Mouse (Mus musculus) MEL (cell line): ENCODE data around the gene Neu2. TPM values are rescaled to one million over a fixed set of nuclear protein-coding genes. Genes with fewer than 3 reads are reported as not detected.

Source experiments
- DNase-seq: peaks from one replicate; pipeline ENCODE4 v3.0.0; 2011; ENCODE audit warnings: low read depth, low spot score
- H3K27ac ChIP-seq: 2 replicates; pipeline ENCODE4 v1.5.1; 2012; ENCODE audit warnings: low read depth, mild to moderate bottlenecking, control low read depth, low read length, moderate library complexity; ENCODE audit not compliant: control insufficient read depth
- H3K27me3 ChIP-seq, 2 experiments: fragments of 150-350 bp in 1 of 2; sonication (generic) in 1 of 2; 2 replicates each; pipeline ENCODE4 v1.6.1; 2012; ENCODE audit warnings: low read length in 2 of 2, mild to moderate bottlenecking in 2 of 2, improper control_type of control experiment in 1 of 2, moderate library complexity in 1 of 2; ENCODE audit not compliant: insufficient read depth in 2 of 2, control insufficient read depth in 1 of 2
- H3K36me3 ChIP-seq, 2 experiments: 2 replicates each; pipeline ENCODE4 v1.6.1; 2012 to 2014; ENCODE audit warnings: low read length in 2 of 2, improper control_type of control experiment in 1 of 2, inconsistent platforms in 1 of 2, mild to moderate bottlenecking in 1 of 2; ENCODE audit not compliant: insufficient read depth in 2 of 2, control insufficient read depth in 1 of 2
- H3K4me1 ChIP-seq, 2 experiments: fragments of 150-350 bp in 1 of 2; sonication (generic) in 1 of 2; 2 replicates each; pipeline ENCODE4 v1.6.1; 2012; ENCODE audit warnings: low read length in 2 of 2, improper control_type of control experiment in 1 of 2, mild to moderate bottlenecking in 1 of 2; ENCODE audit not compliant: insufficient read depth in 2 of 2, control insufficient read depth in 1 of 2
- H3K4me3 ChIP-seq, 2 experiments: fragments of 150-350 bp in 1 of 2; sonication (generic) in 1 of 2; 2 replicates each; pipeline ENCODE4 v1.5.1; 2012; ENCODE audit warnings: low read depth in 2 of 2, low read length in 2 of 2, mild to moderate bottlenecking in 2 of 2, moderate library complexity in 2 of 2, control low read depth in 1 of 2, improper control_type of control experiment in 1 of 2; ENCODE audit not compliant: control insufficient read depth in 1 of 2, insufficient read depth in 1 of 2
- H3K79me2 ChIP-seq: 2 replicates; pipeline ENCODE4 v1.6.1; 2012; ENCODE audit warnings: mild to moderate bottlenecking, low read length, moderate library complexity; ENCODE audit not compliant: control insufficient read depth, poor library complexity, insufficient read depth
- H3K9ac ChIP-seq: 2 replicates; pipeline ENCODE4 v1.6.1; 2012; ENCODE audit warnings: low read depth, mild to moderate bottlenecking, control low read depth, low read length, moderate library complexity; ENCODE audit not compliant: control insufficient read depth, poor library complexity, severe bottlenecking
- H3K9me3 ChIP-seq: fragments of 150-350 bp; sonication (generic); replicated peaks from 2 replicates; pipeline ENCODE4 v1.6.1; 2012; ENCODE audit warnings: mild to moderate bottlenecking, low read length, improper control_type of control experiment, moderate library complexity; ENCODE audit not compliant: insufficient read depth
- CHD2 ChIP-seq: IDR thresholded peaks from 2 replicates; pipeline ENCODE4 v1.6.1; 2011; ENCODE audit warnings: low read length, improper control_type of control experiment
- CTCF ChIP-seq, 3 experiments: IDR thresholded peaks in 2 of 3; conservative IDR thresholded peaks in 1 of 3; 2 replicates each; pipeline ENCODE4 v1.5.1; 2011 to 2012; ENCODE audit warnings: low read length in 3 of 3, low read depth in 2 of 3, mild to moderate bottlenecking in 2 of 3, improper control_type of control experiment in 1 of 3, inconsistent platforms in 1 of 3, mixed read lengths in 1 of 3, moderate library complexity in 1 of 3; ENCODE audit not compliant: control insufficient read depth in 1 of 3, insufficient read depth in 1 of 3, poor library complexity in 1 of 3, severe bottlenecking in 1 of 3
- ELF1 ChIP-seq: IDR thresholded peaks from 2 replicates; pipeline ENCODE4 v1.6.1; 2014; ENCODE audit warnings: low read depth, mild to moderate bottlenecking, inconsistent platforms, low read length, improper control_type of control experiment, moderate library complexity
- EP300 ChIP-seq, 2 experiments: IDR thresholded peaks; 2 replicates each; pipeline ENCODE4 v1.6.1; 2011; ENCODE audit warnings: improper control_type of control experiment in 2 of 2, low read length in 2 of 2, low read depth in 1 of 2, mild to moderate bottlenecking in 1 of 2
- GABPA ChIP-seq: IDR thresholded peaks from 2 replicates; pipeline ENCODE4 v1.6.1; 2012; ENCODE audit warnings: low read depth, mild to moderate bottlenecking, inconsistent platforms, low read length, improper control_type of control experiment, moderate library complexity
- HCFC1 ChIP-seq: IDR thresholded peaks from 2 replicates; pipeline ENCODE4 v1.6.1; 2012; ENCODE audit warnings: low read depth, mild to moderate bottlenecking, inconsistent platforms, low read length, improper control_type of control experiment, moderate library complexity
- KAT2A ChIP-seq: conservative IDR thresholded peaks from 2 replicates; pipeline ENCODE4 v1.6.1; 2012; ENCODE audit warnings: low read depth, low read length, improper control_type of control experiment, inconsistent platforms
- MAFK ChIP-seq: IDR thresholded peaks from 2 replicates; pipeline ENCODE4 v1.6.1; 2011; ENCODE audit warnings: low read depth, mild to moderate bottlenecking, low read length, improper control_type of control experiment, borderline replicate concordance
- MAX ChIP-seq: IDR thresholded peaks from 2 replicates; pipeline ENCODE4 v1.6.1; 2011; ENCODE audit warnings: low read length, improper control_type of control experiment
- MAZ ChIP-seq: IDR thresholded peaks from 2 replicates; pipeline ENCODE4 v1.6.1; 2012; ENCODE audit warnings: low read depth, mild to moderate bottlenecking, inconsistent platforms, low read length, improper control_type of control experiment
- MYB ChIP-seq: IDR thresholded peaks from 2 replicates; pipeline ENCODE4 v1.6.1; 2011; ENCODE audit warnings: mild to moderate bottlenecking, low read depth, low read length, improper control_type of control experiment
- MYC ChIP-seq: IDR thresholded peaks from 2 replicates; pipeline ENCODE4 v1.6.1; 2011; ENCODE audit warnings: low read depth, mild to moderate bottlenecking, low read length, improper control_type of control experiment, moderate library complexity
- NRF1 ChIP-seq: IDR thresholded peaks from 2 replicates; pipeline ENCODE4 v1.6.1; 2014; ENCODE audit warnings: low read depth, mild to moderate bottlenecking, inconsistent platforms, low read length, improper control_type of control experiment, moderate library complexity; ENCODE audit not compliant: poor library complexity, insufficient read depth, severe bottlenecking
- POLR2A ChIP-seq, 2 experiments: IDR thresholded peaks; 2 replicates each; pipeline ENCODE4 v1.6.1; 2011 to 2012; ENCODE audit warnings: low read length in 2 of 2, mild to moderate bottlenecking in 2 of 2, control low read depth in 1 of 2, improper control_type of control experiment in 1 of 2, low read depth in 1 of 2, moderate library complexity in 1 of 2; ENCODE audit not compliant: control insufficient read depth in 1 of 2, insufficient read depth in 1 of 2, poor library complexity in 1 of 2
- RAD21 ChIP-seq: IDR thresholded peaks from 2 replicates; pipeline ENCODE4 v1.6.1; 2011; ENCODE audit warnings: mild to moderate bottlenecking, low read depth, low read length, improper control_type of control experiment
- SMC3 ChIP-seq: IDR thresholded peaks from 2 replicates; pipeline ENCODE4 v1.6.1; 2011; ENCODE audit warnings: low read depth, low read length, improper control_type of control experiment
- TAL1 ChIP-seq: IDR thresholded peaks from 2 replicates; pipeline ENCODE4 v1.6.1; 2012; ENCODE audit warnings: mild to moderate bottlenecking, inconsistent platforms, low read length, moderate library complexity, mixed read lengths
- USF1 ChIP-seq: IDR thresholded peaks from 2 replicates; pipeline ENCODE4 v1.6.1; 2014; ENCODE audit warnings: low read depth, mild to moderate bottlenecking, inconsistent platforms, low read length, improper control_type of control experiment, moderate library complexity
- ZC3H11A ChIP-seq: IDR thresholded peaks from 2 replicates; pipeline ENCODE4 v1.6.1; 2012; ENCODE audit warnings: low read depth, mild to moderate bottlenecking, inconsistent platforms, low read length, improper control_type of control experiment
- ZMIZ1 ChIP-seq: IDR thresholded peaks from 2 replicates; pipeline ENCODE4 v1.6.1; 2012; ENCODE audit warnings: low read depth, mild to moderate bottlenecking, inconsistent platforms, low read length, improper control_type of control experiment, moderate library complexity
- ZNF384 ChIP-seq: IDR thresholded peaks from 2 replicates; pipeline ENCODE4 v1.6.1; 2012; ENCODE audit warnings: low read depth, mild to moderate bottlenecking, inconsistent platforms, low read length, improper control_type of control experiment
- polyA plus RNA-seq, 2 experiments: library from polyadenylated mRNA; stranded (reverse) in 1 of 2; unstranded in 1 of 2; fragments of >175 nt in 1 of 2; fragments of >200 nt in 1 of 2; gene quantifications; 2 replicates each; pipeline versions ENCODE4 v1.2.1 to v1.2.4; 2012; ENCODE audit warnings: low replicate concordance in 2 of 2, low read depth in 1 of 2; ENCODE audit not compliant: insufficient read length in 2 of 2, insufficient read depth in 1 of 2, missing spikeins in 1 of 2
- total RNA-seq: library from RNA; depleted of rRNA; stranded (reverse); fragments of 300-350 nt; gene quantifications from 2 replicates; pipeline ENCODE4 v1.2.3, GENCODE M21; 2012

Neu2 gene
- total and polyA plus RNA-seq, 3 experiments = not detected

DNA sequence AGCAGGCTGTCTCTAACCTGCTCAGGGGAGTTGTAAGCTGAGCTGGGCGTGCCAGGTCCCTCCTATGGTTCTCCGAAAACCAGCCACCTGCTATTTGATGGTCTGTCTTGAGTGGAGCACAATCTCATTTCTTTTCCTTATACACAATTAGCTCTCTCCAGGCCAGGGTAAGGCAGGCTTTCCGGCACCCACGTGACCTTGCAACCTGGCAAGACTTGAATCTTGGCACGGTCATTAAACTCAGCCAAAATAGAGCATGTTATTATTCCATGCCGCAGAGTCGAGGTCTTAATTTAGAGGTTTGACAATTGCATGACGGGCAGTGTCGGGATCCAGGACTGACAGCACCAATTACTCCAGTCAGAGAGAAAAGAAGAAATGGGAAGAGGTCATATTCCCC, 17.5 kb downstream of the Neu2 start:
- H3K4me1 ChIP-seq = no peaks in the 10 kb centered on the region
- H3K36me3 ChIP-seq = no peaks in the 10 kb centered on the region
- H3K4me3 ChIP-seq = no peak overlapping the region
- H3K27ac ChIP-seq = no peak overlapping the region
- H3K9me3 ChIP-seq = no peaks in the 10 kb centered on the region
- DNase-seq = no peak
- no peaks in the 10 kb centered on the region for H3K79me2 ChIP-seq
- peaks cover 6 to 10% of the 10 kb centered on the region in 2 experiments for H3K27me3 ChIP-seq
- no peak overlapping the region for H3K9ac ChIP-seq
- TF ChIP-seq MAZ (no peak), EP300 (IDR thresholded peaks at IDR 0.05; ENCODE audit: low read depth in 1 of 2, low read length in 2 of 2) (no peak), KAT2A (no peak), GABPA (no peak), HCFC1 (no peak)

DNA sequence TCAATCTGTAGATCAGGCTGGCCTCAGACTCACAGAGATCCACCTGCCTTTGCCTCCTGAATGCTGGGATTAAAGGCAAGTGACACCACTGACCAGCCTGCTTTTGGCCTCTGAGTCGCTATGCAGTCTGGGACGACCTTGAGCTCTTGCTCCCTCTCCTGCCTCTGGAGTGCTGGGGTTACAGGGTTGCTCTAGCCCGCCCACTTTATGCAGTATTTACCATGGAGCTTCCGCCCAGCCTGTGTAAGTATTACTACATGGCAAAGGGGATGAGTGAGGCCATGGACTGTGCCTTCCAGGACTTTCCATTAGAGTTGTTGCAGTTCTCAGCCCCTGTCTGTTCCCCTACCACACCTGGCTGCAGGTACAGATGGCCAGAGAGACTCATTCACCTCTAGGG, 22.7 kb downstream of the Neu2 start:
- Histone ChIP-seq H3K9ac (no peak overlapping the region), H3K79me2 (no peaks in the 10 kb centered on the region), H3K4me1 (no peaks in the 10 kb centered on the region), H3K9me3 (no peaks in the 10 kb centered on the region), H3K27me3 (peaks cover 7 to 10% of the 10 kb centered on the region in 2 experiments), H3K36me3 (no peaks in the 10 kb centered on the region), H3K4me3 (no peak overlapping the region), H3K27ac (no peak overlapping the region)
- TF ChIP-seq NRF1 = no peak
- TF ChIP-seq RAD21 = no peak
- TF ChIP-seq ZMIZ1 = no peak
- no peak for TF ChIP-seq MAX
- TF ChIP-seq MAZ = no peak
- no peak for TF ChIP-seq MYB
- TF ChIP-seq POLR2A (IDR thresholded peaks at IDR 0.05; ENCODE audit: control insufficient read depth in 1 of 2, insufficient read depth in 1 of 2, low read depth in 1 of 2, low read length in 2 of 2, poor library complexity in 1 of 2) = no peak
- TF ChIP-seq MYC = no peak
- no peak for DNase-seq

DNA sequence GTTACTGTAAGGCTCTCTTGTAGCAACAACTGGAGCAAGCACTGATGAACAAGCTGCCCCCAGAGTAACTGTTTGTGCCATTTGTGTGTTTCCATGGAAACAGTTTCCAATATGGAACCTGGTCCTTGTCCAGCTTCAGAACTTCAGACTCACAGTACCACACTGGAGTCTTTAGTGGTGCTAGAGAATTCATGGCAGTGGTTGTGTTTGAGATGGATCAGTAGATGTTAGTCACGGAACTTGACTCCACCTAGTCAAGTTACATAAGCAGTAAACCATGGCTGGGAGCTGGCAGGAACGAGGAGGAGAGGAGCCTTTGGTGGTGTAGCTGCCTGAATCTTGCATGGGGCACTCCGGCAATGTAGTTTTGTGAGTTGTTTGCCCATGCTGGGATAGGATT, 24.4 kb downstream of the Neu2 start:
- no peaks in the 10 kb centered on the region for H3K79me2 ChIP-seq
- H3K27ac ChIP-seq = no peak overlapping the region
- no peak overlapping the region for H3K4me3 ChIP-seq
- TF ChIP-seq USF1 (no peak), CTCF (IDR thresholded peaks at IDR 0.05 in 2 of 3, conservative IDR thresholded peaks at IDR 0.05 in 1 of 3; ENCODE audit: control insufficient read depth in 1 of 3, insufficient read depth in 1 of 3, low read depth in 2 of 3, low read length in 3 of 3, poor library complexity in 1 of 3, severe bottlenecking in 1 of 3) (no peak), MAX (no peak), TAL1 (no peak), ELF1 (no peak), POLR2A (IDR thresholded peaks at IDR 0.05; ENCODE audit: control insufficient read depth in 1 of 2, insufficient read depth in 1 of 2, low read depth in 1 of 2, low read length in 2 of 2, poor library complexity in 1 of 2) (no peak), MAFK (no peak), ZNF384 (no peak), ZC3H11A (no peak), NRF1 (no peak), CHD2 (no peak), SMC3 (no peak)
- no peaks in the 10 kb centered on the region for H3K4me1 ChIP-seq
- H3K9ac ChIP-seq = no peak overlapping the region
- no peak for DNase-seq
- no peaks in the 10 kb centered on the region for H3K36me3 ChIP-seq
- H3K9me3 ChIP-seq = no peaks in the 10 kb centered on the region
- H3K27me3 ChIP-seq = peaks cover 3 to 5% of the 10 kb centered on the region in 2 experiments; a peak in 3 of 4 replicates
